Mouse (Mus musculus) mouse embryonic stem cell (cell line): ENCODE results near the gene Cradd.

Experiments used
- in situ Hi-C, 2 experiments: fragments of 300-500 bp; cut with MboI; formaldehyde crosslinking; loops; 1 replicate in 1 of 2; 3 replicates in 1 of 2; pipeline ENCODE4 v1.14.3; 2019 to 2020; ENCODE audit warnings: low sequenced_read_pairs in 2 of 2, low pct_unique_long_range_greater_than_20kb in 1 of 2, mixed read lengths in 1 of 2; ENCODE audit not compliant: unreplicated experiment in 1 of 2

The Cradd gene

GRCm38 (mm10) chr10:95258471-95259155, 65.3 kb downstream of the Cradd start:
- in situ Hi-C loops, result no loop called here

DNA sequence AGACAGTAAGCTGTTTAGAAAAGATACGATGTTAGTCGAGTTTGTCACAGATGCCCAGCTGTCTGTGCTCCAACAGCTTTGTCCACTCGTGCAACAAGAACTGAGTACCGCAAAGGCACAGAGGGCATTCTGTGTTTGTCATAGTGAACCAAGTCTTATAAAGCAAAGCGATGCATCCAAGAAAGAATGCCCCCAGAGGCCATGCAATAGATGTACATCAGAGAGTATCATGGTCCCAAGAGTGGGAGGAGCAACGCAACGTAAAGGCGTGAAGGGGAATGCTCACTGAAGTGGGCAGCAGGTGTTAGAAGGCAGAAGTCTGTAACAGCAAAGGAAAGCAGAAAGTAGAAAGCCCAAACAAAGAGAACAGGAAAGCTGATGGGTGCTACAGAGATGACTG, 66.0 kb downstream of the Cradd start:
- in situ Hi-C loops, result no loop called here

DNA sequence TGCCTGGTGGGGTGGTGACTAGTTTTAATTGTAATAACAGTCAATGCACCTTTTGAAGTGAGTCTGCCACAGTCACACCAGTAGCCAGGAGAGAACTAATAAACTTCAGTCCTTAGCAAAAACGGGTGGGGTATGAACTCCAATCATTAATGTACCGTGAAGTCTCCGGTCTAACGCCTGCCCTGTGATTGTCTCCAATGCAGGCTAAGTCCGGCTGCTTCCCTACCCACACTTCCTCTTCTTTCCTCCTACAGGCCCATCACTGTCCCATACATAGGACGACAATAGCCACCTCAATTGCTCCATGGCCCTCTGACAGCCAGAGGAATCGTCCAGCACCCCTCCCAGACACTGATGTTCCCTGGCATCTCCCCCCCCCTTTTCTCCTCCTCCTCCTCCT, 67.8 kb downstream of the Cradd start:
- in situ Hi-C loops, result no loop called here

GRCm38 (mm10) chr10:95255018-95255680, 68.8 kb downstream of the Cradd start:
- in situ Hi-C loops, result no loop called here

DNA sequence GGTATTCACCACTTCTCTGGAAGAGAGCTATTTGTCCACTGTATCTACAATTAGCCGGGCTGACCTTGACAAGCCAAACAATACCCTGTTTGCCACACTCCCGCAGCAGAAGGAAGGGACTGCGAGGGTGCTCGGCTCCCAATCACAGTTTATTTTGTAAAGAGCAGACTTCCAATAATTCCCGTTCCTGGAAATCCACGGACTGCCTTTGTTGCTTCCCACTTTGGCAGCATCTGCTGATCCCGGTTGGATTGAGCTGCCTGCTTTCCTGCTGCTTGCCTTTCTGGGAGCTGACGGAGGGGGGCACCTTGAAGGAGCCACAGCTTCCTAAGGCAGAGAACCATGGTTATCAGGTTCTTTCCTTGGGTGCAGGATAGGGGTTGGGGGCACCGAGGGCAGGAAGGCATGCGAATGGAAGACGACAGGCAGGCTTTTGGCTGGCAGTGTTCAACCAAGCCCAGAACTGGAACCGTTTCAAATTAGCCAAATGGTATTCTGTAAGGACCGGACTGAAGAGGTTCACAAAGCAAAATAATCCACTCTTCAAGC, 69.4 kb downstream of the Cradd start:
- in situ Hi-C loops, result no loop called here

DNA sequence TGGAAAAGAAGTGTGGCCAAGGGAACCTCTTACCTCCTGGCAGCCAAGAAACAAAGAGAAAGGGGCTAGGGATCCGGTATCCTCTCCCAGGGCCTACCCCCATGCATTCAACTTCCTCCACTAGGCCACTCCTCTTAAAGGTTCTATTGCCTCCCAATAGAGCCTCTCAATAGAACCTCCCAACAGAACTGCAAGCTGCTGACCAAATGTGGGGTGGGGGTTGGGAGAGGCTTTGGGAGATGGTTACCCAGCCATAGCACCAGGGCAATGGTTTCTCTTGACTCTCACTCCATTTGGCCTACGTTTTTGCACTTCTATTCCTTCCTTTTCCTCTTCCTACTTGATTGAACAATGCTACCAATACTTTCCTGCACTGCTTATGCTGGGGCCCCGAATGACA, 69.9 kb downstream of the Cradd start:
- in situ Hi-C loops, result no loop called here

GRCm38 (mm10) chr10:95251674-95252073, 72.3 kb downstream of the Cradd start:
- in situ Hi-C loops, result no loop called here

GRCm38 (mm10) chr10:95248362-95248761, 75.6 kb downstream of the Cradd start:
- in situ Hi-C loops, result no loop called here

GRCm38 (mm10) chr10:95246696-95247095, 77.2 kb downstream of the Cradd start:
- in situ Hi-C loops, result no loop called here

DNA sequence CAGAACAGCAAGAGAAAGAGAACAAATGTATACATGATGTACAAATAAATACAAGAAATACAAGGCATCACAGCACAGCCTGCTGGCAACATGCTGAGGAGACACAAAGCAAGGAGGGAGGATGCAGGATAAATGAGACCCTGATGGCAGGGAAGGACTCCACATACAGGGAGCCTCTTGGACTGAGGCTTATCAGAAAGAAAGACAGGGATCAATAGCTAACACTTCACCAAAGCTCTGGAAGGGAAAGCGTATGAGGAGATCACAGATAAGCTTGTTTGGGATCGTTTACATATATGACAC, 78.3 kb downstream of the Cradd start:
- in situ Hi-C loops, result no loop called here

DNA sequence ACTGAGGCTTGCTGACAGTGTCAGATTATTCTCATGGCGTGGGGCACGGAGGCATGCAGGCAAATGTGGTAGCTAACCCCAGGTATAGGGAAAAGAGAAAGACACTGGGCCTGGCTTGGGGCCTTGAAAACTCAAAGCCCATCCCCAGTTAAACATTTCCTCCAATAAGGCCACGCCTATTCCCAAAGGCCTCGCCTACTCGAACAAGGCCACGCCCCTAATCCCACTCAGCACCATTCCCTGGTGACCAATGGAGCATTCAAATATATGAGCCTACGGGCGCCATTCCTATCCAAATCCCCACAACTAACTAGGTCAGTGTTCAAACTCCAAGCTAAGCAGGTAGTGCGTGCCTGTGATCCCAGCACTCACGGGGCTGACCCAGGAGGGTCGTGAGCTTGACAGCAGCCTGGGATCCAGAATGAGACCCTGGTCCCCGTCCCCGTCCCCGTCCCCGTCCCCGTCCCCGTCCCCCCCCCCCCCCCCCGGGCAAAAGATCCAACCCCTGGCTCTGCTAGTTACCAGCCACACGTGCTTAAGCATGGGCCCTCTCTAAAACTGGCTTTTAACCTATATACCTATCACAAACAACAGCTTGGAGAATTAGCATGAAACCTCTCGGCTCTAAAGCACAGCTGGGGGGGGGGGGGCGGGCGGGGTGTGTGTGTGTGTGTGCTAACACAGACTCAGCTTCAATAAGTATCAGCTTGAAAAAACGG, 78.8 kb downstream of the Cradd start:
- in situ Hi-C loops, result no loop called here

- in situ Hi-C loops, result no loop called here
Measured at GRCm38 (mm10) chr10:95239196-95240069, 84.5 kb downstream of the Cradd start.

GRCm38 (mm10) chr10:95238667-95239066, 85.3 kb downstream of the Cradd start:
- in situ Hi-C loops, result no loop called here

DNA sequence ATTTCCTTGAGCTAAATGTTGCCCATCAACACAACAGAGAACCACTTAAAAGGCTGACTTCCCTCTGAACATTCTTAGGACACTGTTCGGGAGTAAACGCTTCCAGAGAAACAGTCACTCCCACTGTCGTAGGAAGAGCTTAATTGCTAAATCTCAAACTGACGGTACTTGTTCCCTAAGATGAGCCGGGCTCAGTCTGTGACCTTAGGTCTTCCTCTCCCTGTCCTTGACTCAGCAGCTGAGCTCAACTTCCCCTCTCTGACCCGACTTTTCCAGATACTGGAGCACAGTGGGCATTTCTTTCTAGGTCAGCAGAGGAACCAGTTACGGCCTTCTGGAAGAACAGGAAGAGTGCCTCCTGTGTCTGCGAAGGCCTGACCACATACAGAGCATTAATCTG, 87.7 kb downstream of the Cradd start:
- in situ Hi-C loops, result no loop called here

DNA sequence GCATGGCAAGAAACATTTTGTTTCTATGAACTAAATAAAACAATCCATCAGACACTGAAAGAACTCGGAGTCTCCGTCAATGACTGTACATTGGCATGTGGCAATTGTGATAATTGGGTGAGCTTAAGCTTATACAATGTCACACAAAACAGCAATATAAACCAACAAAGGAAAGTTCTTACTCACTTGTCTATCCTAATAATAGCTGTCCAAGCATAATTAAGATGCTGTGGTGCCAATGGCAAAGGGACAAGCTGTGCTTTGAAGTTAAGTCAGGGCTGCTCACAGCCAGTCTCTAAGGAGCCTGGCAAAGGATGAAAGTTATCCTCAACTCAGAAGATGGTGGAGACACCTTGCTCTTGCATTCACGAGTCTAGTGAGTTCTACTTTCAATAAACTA, 89.3 kb downstream of the Cradd start:
- in situ Hi-C loops, result no loop called here

GRCm38 (mm10) chr10:95233044-95233443, 90.9 kb downstream of the Cradd start:
- in situ Hi-C loops, result no loop called here

DNA sequence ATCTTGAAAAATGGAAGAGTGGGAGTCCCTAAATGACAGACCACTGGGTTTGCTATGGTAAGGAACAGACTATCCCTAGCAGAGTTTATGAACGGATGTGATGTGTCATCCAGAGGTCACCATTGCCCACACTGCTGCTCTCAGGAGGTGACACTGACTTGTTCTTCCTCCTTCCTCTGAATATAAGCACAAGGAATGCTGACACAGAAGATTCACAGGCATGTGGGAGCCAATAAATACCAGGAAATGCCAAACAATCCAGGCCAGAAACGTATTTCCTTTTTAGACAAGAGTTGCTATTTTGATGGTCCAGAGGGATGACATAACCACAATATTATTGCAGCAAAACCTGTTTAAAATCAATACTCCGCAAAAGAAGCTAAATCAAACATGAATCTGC, 91.4 kb downstream of the Cradd start:
- in situ Hi-C loops, result no loop called here

GRCm38 (mm10) chr10:95228192-95228591, 95.7 kb downstream of the Cradd start:
- in situ Hi-C loops, result no loop called here

DNA sequence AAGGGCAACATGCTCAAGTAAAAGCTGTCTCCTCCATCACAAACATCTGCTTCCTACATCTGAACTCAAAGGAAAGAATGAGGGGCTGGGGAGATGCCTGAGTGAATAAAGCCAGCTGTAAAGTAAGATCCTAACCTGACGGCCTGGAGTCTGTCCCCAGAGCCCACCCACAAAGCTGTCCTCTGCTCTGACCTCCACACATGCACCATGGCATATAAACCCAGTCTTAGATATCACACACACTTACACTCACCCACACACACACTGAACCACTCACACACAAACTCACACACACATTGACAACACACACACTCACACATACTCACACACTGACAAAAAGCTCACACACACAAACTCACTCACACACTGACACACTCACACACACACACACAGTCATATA, 96.3 kb downstream of the Cradd start:
- in situ Hi-C loops, result no loop called here
